Mouse (Mus musculus) embryo, embryonic 10 days (tissue): ENCODE data around the gene Caap1.

Experiments
- DNase-seq: peaks from one replicate; pipeline ENCODE4 v3.0.0-alpha.2; 2015; ENCODE audit warnings: low spot score

Caap1 gene

DNA sequence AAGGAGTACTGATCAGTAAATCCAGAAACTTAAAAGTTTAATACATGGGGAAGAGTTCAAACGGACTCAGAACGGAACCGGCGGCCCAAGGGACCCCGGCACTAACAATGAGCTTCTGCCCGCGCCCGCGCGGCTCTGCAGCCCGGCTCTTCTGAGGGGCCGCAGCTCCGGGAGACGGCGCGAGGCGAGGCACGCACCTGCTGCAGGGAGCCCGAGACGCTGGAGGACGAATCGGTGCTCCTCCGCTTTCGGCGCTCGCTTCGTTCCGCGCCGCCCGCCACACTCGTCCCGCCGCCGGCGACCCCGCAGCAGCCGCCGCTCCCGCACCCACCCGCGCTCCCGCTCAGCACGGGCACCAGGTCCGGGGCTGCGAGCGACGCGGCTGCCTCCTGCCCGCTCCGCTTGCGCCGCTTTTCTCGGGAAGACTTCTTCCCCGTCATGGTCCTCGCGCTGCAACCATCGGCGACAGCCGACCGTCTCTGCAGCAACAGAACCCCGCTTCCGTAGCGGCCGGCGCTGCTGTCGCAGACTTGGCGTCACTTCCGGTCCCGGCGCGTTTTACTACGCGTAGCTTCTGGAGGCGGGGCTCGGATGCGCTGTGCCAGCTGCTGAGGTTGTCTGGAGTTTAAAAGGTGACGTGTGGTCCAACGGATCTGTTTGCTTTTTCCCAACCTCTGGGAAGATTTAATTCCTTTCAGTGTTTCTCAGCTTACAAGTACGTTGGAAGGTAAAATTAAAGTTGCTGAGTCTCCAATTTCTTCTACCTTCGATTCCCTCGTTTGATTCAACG, at the start of gene Caap1, which contains the start of gene Gm10306:
Caap1 (minus strand) TSS at position 532 of the 790 bp plus-strand sequence.
Gm10306 (plus strand) TSS at position 282 of the 790 bp plus-strand sequence.
- DNase-seq = peak; percentile 96

DNA sequence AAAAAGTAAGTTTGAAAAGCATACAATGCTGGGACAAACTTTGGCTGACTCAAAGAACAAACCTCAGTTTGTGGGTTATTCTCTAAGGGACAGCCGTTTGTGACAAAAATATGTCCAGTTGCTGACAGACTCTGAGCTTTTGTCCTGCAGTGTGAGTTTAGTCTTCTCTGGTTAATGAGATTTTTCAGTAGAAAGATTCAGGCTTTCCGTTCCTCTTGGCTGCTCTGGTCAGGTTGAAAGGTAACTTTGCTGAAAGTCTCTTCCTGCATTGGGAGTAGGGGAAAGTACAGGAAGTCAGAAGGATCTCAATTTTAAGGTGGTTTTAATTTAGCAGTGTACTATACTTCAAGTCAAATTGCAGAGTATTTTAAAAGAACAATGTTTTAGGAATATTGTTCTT, 49.0 kb upstream of the Caap1 start:
- no peak for DNase-seq

DNA sequence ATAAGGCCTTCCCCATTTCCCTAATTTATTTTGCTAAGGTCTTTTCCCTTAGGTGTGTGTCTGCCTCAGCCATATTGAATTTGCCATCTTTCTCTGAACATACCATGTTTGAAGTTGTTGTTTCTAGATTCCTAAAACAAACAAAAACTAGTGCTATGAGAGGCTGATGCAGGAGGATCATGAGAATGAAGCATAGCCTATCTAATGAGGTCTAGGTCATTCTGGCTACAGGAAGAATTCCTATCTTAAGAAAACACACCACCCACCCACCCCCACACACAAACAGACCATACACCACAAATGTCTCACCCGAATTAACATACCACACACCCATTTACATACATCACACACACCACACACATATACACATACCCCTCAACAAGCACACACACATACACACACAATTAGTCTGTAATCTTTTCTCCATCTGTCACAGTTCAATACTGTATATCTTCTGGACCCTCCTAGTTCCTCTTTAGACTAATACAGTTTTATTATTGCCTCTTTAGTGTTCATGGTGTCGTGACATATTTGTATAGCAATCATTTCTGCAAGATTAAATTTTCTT, 47.9 kb upstream of the Caap1 start:
- DNase-seq = no peak

DNA sequence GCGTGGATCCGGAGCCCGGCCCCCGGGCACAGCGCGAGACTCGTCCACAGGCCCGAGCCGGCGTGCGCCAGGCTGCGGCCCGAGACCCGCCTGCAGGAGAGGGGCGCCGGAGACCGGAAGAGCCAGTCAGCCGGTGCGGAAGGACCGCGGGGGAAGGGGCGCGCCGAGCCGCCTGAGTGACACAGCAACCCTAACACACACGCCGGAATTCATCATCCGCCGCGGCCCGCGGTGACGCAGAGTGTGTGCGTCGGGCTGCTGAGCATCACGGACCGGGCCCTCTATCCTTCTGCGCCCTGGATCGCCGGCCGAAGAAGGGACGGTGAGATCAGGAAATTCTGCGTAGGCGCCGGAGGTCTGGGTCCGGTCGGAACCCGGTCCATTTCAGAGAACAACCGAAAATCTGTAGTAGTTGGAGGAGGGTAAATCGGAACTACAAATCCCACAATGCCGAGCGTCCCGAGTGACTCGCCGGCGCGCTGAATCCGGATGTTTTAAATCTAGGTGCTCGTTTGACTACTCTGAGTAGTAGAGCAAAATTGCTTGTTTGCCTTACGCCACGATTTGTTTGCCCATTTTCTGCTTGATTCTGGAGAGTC, 46.5 kb upstream of the Caap1 start, which contains the start of gene Plaa:
Plaa (minus strand) TSS at position 214 of the 599 bp plus-strand sequence.
- peak; percentile 97 for DNase-seq

DNA sequence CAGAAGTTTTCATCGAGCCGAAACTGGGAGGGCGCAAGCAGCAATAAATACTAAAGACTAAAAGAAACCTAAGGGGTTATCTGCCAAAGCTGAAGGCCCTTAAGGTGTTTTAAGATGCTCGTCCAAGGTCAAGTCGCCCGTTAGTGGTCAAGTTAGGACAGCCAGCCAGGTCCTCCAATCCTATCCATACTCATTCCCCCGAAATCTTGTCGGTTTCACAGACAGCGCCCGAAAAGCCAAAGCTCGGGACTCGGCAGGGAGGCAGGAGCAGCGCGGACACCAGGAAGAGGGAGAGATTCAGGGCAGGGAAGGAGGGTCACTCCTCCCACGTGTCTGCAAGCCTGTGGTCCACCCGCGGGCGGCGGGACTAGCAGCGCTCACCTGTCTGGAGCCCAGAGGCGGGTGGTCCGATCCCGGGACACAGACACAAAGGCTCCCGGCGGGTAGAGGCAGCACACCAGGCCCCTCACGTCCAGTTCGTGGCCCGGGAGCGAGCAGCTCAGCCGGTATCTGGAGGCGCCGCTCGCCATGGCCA, 46.0 kb upstream of the Caap1 start:
- peak; percentile 26 for DNase-seq

DNA sequence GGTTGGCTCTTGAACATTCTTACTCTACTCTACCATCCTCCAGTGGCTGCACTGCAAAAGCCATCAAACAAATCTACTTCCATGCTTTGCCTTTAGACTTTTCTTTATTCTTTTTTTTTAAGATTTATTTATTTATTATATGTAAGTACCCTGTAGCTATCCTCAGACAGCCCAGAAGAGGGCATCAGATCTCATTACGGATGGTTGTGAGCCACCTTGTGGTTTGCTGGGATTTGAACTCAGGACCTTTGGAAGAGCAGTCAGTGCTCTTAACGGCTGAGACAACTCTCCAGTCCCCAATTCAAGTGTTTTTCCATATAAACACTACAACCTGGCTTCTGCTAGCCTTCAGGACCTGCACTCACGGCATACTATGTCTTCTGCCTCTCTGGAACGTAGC, 44.8 kb upstream of the Caap1 start:
- no peak for DNase-seq

DNA sequence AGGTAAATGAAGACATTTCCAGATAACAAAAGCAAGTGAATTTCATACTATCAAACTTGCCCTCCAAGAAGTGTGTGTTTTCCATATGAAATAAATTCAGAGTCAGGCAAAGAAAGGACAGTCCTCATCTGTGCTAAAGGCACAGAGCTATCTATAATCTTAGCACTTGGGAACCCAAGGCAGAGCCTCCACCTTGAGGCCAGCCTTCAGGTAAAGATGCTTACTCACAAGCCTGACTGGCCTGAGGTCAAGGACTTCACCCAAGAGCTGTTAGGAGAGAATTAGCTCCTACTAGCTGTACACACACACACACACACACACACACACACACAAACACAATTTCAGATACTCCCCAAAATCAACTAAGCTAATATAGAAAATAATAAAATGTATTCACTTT, 36.1 kb upstream of the Caap1 start:
- DNase-seq = no peak

DNA sequence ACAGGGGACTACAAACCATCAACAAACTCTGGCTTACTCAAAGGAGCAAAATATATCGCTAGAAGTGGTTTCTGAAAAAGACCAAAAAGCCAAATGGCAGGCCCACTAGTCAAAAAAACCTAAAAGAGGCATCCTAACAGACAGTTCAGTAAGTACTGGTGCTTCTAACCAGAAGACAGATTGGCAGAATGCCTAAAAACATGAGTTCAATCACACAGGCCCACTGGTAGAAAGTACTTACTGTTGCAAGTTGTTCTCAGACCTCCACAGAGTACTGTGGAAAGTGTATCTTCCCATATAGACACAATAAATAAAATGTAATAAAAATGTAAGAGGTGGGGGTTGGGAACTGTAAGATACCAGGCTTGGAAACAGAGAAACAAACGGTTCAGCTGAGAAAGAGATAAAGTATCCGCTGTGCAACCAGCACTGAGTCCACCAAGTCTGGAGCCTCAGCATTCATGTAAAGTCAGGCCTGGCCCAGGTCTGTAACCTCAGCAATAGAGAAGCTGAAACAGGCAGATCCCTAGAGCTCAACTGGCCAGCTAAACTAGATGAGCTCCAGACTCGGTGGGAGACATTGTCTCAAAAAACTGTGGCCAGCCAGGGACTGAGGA, 35.3 kb upstream of the Caap1 start:
- DNase-seq = no peak

DNA sequence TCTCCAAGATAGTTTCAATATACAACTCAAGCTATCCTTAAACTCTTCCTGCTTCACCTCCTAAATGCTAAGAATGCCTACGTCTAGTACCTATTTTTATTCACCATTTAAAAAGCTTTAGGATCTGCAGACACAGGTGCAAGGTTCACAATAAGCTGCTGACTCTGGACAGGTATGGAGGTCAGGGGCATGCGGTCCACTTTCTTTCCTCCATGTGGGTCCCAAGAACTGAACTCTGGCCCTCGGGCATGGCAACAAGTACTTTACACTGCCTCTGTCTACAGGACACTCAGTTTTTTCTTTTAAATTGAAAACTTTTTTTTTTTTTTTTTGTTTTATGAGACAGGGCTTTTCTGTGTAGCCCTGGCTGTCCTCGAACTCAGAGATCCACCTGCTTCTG, 16.1 kb upstream of the Caap1 start:
- DNase-seq = no peak

DNA sequence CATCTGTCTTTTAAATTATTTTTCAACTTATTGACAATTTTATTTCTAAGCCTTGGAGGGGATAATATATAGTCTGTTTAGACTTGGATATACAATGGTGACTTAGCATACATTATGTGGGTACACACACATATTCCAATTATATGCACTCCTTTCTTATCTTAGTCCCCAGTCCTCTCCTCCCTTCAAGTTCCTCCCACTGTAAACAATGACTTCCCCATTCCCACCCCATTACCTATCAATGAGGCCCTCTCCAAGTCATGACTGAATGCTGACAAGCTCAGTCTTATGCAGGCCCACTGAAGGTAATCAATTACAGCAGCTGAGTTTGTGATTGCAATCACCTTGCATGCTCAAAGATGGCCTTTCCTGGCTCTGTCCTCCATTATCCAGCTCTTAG, 7.7 kb upstream of the Caap1 start:
- DNase-seq = no peak

DNA sequence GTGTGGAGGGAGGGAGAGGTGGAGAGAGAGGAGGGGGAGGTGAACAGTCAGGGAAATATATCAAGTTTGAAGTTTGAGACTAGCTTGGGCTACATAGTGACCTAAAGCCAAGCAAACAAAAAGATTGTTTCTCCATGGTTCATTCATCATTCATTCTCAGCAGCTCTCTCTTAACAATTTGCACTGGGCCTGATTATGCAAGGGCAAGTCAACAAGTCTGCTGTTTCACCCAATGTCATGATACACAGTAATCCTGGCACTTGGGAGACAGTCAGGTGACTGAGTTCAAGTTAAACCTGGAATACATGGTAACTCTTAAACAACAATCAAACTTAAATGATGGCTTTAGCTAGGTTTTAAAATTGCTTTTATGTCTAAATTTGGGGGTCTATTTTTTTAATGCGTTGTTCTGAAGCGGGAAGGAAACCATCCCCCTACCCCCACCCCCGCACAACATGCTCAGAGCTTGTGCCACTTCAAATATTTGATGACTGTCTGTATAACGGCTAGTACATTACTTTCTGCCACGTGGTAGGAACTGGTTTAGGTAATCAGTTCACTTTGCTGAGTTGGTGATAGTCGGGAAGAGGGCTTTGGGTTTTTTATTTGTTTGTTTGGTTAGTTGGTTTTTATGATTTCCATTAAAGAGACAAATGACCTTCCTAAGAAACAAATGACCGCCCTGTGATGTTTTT, 5.5 kb upstream of the Caap1 start:
- DNase-seq = no peak

DNA sequence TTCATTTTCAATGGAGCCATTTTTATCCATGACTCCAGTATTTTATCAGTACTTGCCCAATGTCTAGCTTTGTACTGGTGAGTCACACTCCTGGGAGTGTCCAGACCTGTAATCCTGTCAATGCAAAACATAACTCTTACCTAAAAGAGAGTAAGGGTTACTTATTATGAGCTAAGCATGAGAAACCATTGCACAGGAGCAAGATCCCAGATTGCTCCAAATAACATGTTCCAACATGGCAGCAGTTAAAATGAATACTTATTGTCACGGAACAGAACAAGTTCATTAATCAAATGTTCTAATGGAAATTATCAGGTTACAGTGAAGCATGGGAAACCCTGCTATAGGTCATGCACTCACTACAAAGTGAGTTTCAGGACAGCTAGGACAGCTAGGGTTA, 3.7 kb upstream of the Caap1 start:
- no peak for DNase-seq

DNA sequence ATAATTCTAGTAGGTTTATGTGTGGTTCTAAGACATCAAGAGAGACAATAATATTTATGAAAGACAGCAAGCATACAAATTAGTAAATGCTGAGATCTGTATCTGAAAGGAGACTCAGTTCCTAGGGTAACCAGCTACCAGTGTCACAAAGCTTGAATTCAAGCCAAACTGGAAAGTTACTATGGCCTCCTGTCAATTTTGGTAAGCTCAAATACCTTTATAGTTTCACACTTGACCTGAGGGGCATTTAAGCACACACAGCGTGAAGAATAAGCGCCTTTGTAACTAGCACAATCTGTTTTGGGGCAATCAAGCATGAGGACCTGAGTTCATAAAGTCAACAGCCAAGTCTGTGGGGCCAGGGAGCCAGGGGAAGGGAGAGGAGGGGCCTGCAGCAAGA, 2.7 kb upstream of the Caap1 start:
- peak; percentile 56 for DNase-seq

DNA sequence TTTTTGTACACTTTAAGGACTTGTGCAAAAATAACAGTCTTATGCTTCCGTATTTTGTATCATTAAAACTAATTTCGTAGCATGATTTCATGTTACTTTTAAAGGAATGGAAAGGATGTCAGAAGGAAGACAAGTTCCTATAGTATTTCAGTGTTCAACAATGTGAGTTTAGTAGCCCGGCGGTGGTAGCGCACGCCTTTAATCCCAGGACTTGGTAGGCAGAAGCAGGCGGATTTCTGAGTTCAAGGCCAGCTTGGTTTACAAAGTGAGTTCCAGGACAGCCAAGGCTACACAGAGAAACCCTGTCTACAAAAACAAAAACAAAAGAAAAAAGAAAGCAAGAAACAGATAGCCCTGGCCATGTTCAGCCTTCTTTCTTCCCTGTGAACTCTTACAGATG, 549 bp upstream of the Caap1 start:
- no peak for DNase-seq

DNA sequence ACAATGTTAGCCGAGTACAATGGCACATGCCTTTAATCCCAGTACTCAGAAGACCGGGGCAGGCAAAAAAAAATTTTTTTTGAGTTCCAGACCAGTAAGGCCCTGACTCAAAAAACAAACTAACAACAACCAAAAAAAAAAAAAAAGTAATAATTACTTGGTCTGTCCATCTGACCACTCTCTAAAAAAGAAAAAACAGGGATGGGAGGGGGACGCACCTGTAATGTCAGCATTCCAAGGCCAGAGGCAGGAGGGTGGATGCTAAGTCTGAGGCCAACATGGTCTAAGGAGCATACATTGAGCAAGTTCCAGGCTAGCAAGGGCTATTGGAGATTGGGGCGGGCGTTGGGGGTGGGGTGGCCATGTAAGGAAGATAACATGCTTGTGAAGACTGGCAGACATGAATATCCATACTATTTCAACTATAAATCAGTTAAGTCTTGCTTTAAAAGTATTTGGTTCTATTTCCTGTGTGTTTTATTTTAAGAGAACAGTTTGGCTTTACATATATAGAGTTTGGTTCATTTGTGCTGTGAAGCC, 1.6 kb downstream of the Caap1 start:
- no peak for DNase-seq

DNA sequence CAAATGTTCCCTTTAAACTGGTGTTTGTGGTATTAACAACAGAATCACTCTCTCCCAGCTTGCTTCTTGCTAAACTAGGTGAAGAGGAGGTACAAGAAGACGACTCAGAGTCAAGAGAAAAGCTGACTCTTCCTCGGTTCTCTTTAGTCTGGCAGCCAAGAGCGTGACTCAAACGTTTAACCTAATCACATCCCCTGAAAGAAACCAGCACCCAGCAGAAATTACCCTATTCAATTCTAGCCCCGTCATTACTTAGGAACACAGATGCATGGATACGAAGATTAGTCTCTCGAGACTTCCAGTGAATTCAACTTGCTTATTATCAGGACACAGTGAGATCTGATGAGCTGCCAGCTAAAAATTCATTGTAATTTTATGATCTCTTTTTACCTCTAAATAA, 12.3 kb downstream of the Caap1 start:
- no peak for DNase-seq

DNA sequence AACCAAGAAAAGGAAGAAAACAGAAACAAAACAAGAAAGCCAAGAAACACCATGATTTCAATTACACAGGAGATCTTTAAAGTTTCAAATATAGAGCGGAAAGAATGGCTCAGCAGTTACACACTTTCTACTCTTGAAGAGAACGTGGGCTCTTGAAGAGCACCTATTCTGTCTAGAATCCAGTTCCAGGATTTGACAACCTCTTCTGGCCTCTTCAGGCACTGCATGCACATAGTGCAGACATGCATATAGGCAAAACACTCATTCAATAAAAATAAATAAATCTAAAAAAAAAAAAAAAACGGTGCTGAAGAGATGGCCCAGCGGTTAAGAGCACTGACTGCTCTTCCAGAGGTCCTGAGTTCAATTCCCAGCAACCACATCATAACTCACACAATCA, 13.6 kb downstream of the Caap1 start:
- no peak for DNase-seq

DNA sequence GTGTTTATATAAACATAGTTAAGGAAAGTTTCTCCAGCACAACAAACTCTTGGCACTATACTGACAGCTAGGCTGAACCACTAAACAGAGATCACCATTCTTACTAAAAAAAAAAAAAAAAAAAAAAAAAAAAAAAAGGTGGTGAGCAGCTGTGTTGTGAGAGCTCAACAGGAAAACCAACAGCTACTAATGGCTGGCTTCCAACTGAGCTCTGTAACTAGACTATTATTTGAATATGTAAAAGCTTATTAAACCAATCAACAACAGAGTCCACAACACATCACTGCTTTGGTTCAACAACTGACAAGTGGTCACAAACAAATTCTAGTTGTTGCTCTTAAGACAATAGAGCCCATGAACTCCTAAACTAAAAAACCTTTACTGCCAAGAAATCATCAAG, 23.4 kb downstream of the Caap1 start:
- DNase-seq = no peak

DNA sequence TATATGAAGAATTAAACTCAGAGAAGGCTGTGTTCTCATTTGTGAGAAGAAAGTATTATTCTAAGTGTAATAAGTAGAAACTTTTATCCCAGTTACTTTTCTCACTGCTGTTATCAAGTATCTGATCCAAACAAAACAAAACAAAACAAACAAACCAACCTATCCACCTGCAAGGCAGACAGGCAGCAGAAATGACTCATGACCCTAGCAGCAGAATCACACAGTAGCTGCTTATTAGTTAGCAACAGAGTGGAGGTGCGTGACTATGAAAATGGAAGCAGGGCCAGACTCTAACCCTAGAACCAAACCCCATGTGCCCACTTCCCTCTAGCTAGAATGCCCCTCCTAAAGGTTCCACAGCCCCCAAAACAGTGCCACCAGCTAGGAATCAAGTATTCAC, 27.1 kb downstream of the Caap1 start:
- DNase-seq = no peak

DNA sequence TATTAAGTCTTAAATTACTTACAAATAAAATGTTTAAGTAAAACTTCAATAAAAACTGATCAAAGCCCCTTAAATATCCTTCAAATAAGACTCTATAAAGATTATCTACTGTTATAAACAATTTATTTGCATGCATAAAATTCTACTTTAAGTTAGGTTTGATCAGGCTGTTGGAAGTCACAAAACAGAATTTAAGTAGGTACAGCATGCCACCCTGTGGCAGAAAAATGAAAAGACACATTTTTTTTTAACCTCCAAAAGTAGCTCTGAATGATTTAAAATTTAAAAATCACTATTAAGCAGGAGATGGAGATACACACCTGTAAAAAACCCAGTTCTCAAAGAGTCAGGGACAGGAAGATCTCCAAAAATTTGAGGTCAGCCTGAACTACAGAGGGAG, 33.3 kb downstream of the Caap1 start:
- no peak for DNase-seq

DNA sequence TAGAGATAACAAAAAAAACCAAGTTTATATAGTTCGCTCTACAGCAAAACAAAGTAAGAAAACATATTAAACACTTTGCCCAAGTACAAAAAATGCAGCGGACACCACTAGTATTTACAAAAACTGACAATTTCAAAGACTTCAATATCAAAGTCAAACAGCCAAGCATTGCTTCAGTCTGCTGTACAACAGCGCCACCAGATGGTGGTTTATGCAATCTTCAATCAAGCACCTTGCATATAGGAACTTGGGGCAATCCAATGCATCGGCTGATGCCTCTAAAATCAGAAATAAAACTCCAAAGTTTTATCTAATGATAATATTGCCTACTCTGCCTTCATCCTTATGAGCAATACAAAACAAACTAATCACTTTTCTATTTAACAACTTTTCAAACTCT, 39.0 kb downstream of the Caap1 start:
- DNase-seq = peak; percentile 85

DNA sequence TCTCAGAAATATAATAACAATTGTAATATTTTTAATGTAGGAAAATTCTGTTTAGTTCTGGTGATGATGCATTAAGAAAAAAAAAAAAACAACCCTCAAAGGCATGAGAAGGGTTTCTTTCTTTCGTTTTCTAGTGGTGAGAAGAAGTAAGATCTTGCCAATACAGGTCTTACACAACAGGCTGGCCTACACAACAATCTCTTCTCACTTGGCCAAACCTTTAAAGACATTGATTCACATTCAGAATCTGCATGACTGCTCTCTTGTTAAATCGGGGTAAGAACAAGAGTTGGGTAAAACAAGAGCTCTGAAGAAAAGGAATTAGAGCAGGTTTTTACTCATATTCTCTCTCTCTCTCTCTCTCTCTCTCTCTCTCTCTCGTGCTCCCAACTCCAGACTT, 41.2 kb downstream of the Caap1 start:
- DNase-seq = no peak
